Mouse (Mus musculus) midbrain, embryonic 15.5 days (tissue): ENCODE measurements around the gene Aqp2. TPM values are rescaled to one million over a fixed set of nuclear protein-coding genes. Genes with fewer than 3 reads are reported as not detected.

Experiments used
- ATAC-seq: fragments of 200-750 bp; cut with Nextera tagmentation; replicated peaks from 2 replicates; pipeline ENCODE4 v1.8.0; 2017; ENCODE audit warnings: moderate TSS enrichment
- H3K27ac ChIP-seq: fragments of 300-500 bp; sonication (generic); 2 replicates; pipeline ENCODE4 v1.5.1; 2015; ENCODE audit warnings: mild to moderate bottlenecking, inconsistent platforms
- H3K27me3 ChIP-seq: fragments of 300-500 bp; sonication (generic); replicated peaks from 2 replicates; pipeline ENCODE4 v1.6.1; 2015; ENCODE audit warnings: inconsistent platforms
- H3K36me3 ChIP-seq: fragments of 300-500 bp; sonication (generic); replicated peaks from 2 replicates; pipeline ENCODE4 v1.6.1; 2015; ENCODE audit warnings: inconsistent platforms
- H3K4me1 ChIP-seq: fragments of 300-500 bp; sonication (generic); 2 replicates; pipeline ENCODE4 v1.6.1; 2015; ENCODE audit warnings: inconsistent platforms
- H3K4me2 ChIP-seq: fragments of 300-500 bp; sonication (generic); 2 replicates; pipeline ENCODE4 v1.6.1; 2015; ENCODE audit warnings: inconsistent platforms, mild to moderate bottlenecking, moderate library complexity
- H3K4me3 ChIP-seq: fragments of 300-500 bp; sonication (generic); 2 replicates; pipeline ENCODE4 v1.5.1; 2015; ENCODE audit warnings: mild to moderate bottlenecking, inconsistent platforms
- H3K9ac ChIP-seq: fragments of 300-500 bp; sonication (generic); 2 replicates; pipeline ENCODE4 v1.6.1; 2015; ENCODE audit warnings: mild to moderate bottlenecking, inconsistent platforms
- H3K9me3 ChIP-seq: fragments of 300-500 bp; sonication (generic); 2 replicates; pipeline ENCODE4 v1.6.1; 2016; ENCODE audit warnings: inconsistent platforms
- WGBS: fragments of 180-500 bp; shearing (Covaris S2); methylation state at CpG from one replicate; pipeline ENCODE4 v1.1.7; 2015; ENCODE audit warnings: mixed read lengths; 5-methylcytosine and 5-hydroxymethylcytosine counted together
- polyA plus RNA-seq: library from polyadenylated mRNA; unstranded; fragments of >200 nt; fragmentation: Nextera tagmentation; extraction: Ambion mirVana; gene quantifications from 2 replicates; pipeline ENCODE4 v1.2.1, GENCODE M21; 2015

The Aqp2 gene
- not detected in 2 replicates for polyA plus RNA-seq

- no peak for ATAC-seq
- Histone ChIP-seq H3K4me3 (no peak within 1 kb of the TSS), H3K9me3 (no peaks in the 10 kb centered on the region), H3K4me1 (peaks cover 10% of the 10 kb centered on the region), H3K9ac (no peak within 1 kb of the TSS), H3K36me3 (no peaks in the 10 kb centered on the region), H3K27me3 (peaks cover 24% of the 10 kb centered on the region), H3K4me2 (no peak within 1 kb of the TSS), H3K27ac (no peak within 1 kb of the TSS)
- 80% methylated on average over 26 of the region's 26 CpGs for WGBS
Observed at GRCm38 (mm10) chr15:99578802-99579485, at the start of gene Aqp2. Gene Aqp2 (plus strand): TSS chr15:99579055.

GRCm38 (mm10) chr15:99531146-99531545 lies 47.7 kb upstream of the Aqp2 start:
- Histone ChIP-seq H3K27ac (no peak overlapping the region), H3K9ac (no peak overlapping the region), H3K36me3 (no peaks in the 10 kb centered on the region), H3K4me2 (no peak overlapping the region), H3K4me1 (peaks cover 25% of the 10 kb centered on the region), H3K9me3 (no peaks in the 10 kb centered on the region), H3K4me3 (no peak overlapping the region), H3K27me3 (no peaks in the 10 kb centered on the region; the same call in 1 of the 2 replicates)
- 42% methylated on average over 6 of the region's 6 CpGs for WGBS
- no peak for ATAC-seq

GRCm38 (mm10) chr15:99532023-99532422 lies 46.8 kb upstream of the Aqp2 start:
- Histone ChIP-seq H3K9ac (no peak overlapping the region), H3K4me3 (no peak overlapping the region), H3K4me2 (no peak overlapping the region), H3K4me1 (peaks cover 21% of the 10 kb centered on the region), H3K36me3 (no peaks in the 10 kb centered on the region), H3K9me3 (no peaks in the 10 kb centered on the region), H3K27ac (no peak overlapping the region), H3K27me3 (no peaks in the 10 kb centered on the region; the same call in 1 of the 2 replicates)
- no peak for ATAC-seq
- 59% methylated on average over 3 of the region's 3 CpGs for WGBS

- H3K9ac ChIP-seq = no peak overlapping the region
- peak overlapping the region; percentile 60 for H3K27ac ChIP-seq
- no peak overlapping the region for H3K4me3 ChIP-seq
Observed at GRCm38 (mm10) chr15:99536889-99537862, 41.7 kb upstream of the Aqp2 start.

GRCm38 (mm10) chr15:99539891-99540290 lies 39.0 kb upstream of the Aqp2 start:
- no peak for ATAC-seq
- 80% methylated on average over 8 of the region's 8 CpGs for WGBS
- no peak overlapping the region for H3K27ac ChIP-seq
- peaks cover 13% of the 10 kb centered on the region for H3K4me1 ChIP-seq
- no peaks in the 10 kb centered on the region for H3K9me3 ChIP-seq
- H3K4me3 ChIP-seq = no peak overlapping the region
- H3K9ac ChIP-seq = no peak overlapping the region
- no peaks in the 10 kb centered on the region for H3K27me3 ChIP-seq
- H3K36me3 ChIP-seq = no peaks in the 10 kb centered on the region
- no peak overlapping the region for H3K4me2 ChIP-seq

More at GRCm38 (mm10) chr15:99536889-99537862, 41.7 kb upstream of the Aqp2 start:
- 45% methylated on average over 11 of the region's 11 CpGs for WGBS
- ATAC-seq = peak; percentile 88
- Histone ChIP-seq H3K36me3 (no peaks in the 10 kb centered on the region), H3K9me3 (no peaks in the 10 kb centered on the region), H3K27me3 (no peaks in the 10 kb centered on the region), H3K4me1 (peaks cover 13% of the 10 kb centered on the region), H3K4me2 (no peak overlapping the region)

GRCm38 (mm10) chr15:99544047-99544446 lies 34.8 kb upstream of the Aqp2 start:
- H3K27me3 ChIP-seq = no peaks in the 10 kb centered on the region
- H3K4me1 ChIP-seq = no peaks in the 10 kb centered on the region
- H3K27ac ChIP-seq = no peak overlapping the region
- WGBS = 81% methylated on average over 7 of the region's 7 CpGs
- no peaks in the 10 kb centered on the region for H3K9me3 ChIP-seq
- H3K4me2 ChIP-seq = no peak overlapping the region
- H3K36me3 ChIP-seq = no peaks in the 10 kb centered on the region
- no peak overlapping the region for H3K9ac ChIP-seq
- H3K4me3 ChIP-seq = no peak overlapping the region
- no peak for ATAC-seq

GRCm38 (mm10) chr15:99546596-99546995 lies 32.3 kb upstream of the Aqp2 start:
- H3K36me3 ChIP-seq = no peaks in the 10 kb centered on the region
- no peak overlapping the region for H3K4me2 ChIP-seq
- no peaks in the 10 kb centered on the region for H3K9me3 ChIP-seq
- H3K4me1 ChIP-seq = no peaks in the 10 kb centered on the region
- no peak overlapping the region for H3K27ac ChIP-seq
- H3K27me3 ChIP-seq = no peaks in the 10 kb centered on the region
- WGBS = 57% methylated on average over 11 of the region's 11 CpGs
- H3K9ac ChIP-seq = no peak overlapping the region
- ATAC-seq = no peak
- H3K4me3 ChIP-seq = no peak overlapping the region

- Histone ChIP-seq H3K36me3 (no peaks in the 10 kb centered on the region), H3K4me3 (no peak overlapping the region), H3K27me3 (no peaks in the 10 kb centered on the region), H3K4me2 (no peak overlapping the region), H3K9me3 (no peaks in the 10 kb centered on the region), H3K4me1 (no peaks in the 10 kb centered on the region), H3K9ac (no peak overlapping the region), H3K27ac (no peak overlapping the region)
- WGBS = 88% methylated on average over 6 of the region's 6 CpGs
- no peak for ATAC-seq
Observed at GRCm38 (mm10) chr15:99547732-99548131, 31.1 kb upstream of the Aqp2 start.

GRCm38 (mm10) chr15:99549901-99550300 lies 29.0 kb upstream of the Aqp2 start:
- no peak overlapping the region for H3K27ac ChIP-seq
- WGBS = 62% methylated on average over 2 of the region's 2 CpGs
- no peaks in the 10 kb centered on the region for H3K36me3 ChIP-seq
- no peak for ATAC-seq
- H3K9me3 ChIP-seq = no peaks in the 10 kb centered on the region
- H3K4me2 ChIP-seq = no peak overlapping the region
- H3K4me1 ChIP-seq = no peaks in the 10 kb centered on the region
- no peak overlapping the region for H3K9ac ChIP-seq
- no peaks in the 10 kb centered on the region for H3K27me3 ChIP-seq
- no peak overlapping the region for H3K4me3 ChIP-seq

GRCm38 (mm10) chr15:99553767-99554166 lies 25.1 kb upstream of the Aqp2 start:
- no peak for ATAC-seq
- H3K27ac ChIP-seq = no peak overlapping the region
- H3K4me1 ChIP-seq = no peaks in the 10 kb centered on the region
- H3K27me3 ChIP-seq = no peaks in the 10 kb centered on the region
- no peak overlapping the region for H3K9ac ChIP-seq
- H3K4me3 ChIP-seq = no peak overlapping the region
- 82% methylated on average over 6 of the region's 6 CpGs for WGBS
- no peaks in the 10 kb centered on the region for H3K9me3 ChIP-seq
- no peaks in the 10 kb centered on the region for H3K36me3 ChIP-seq
- H3K4me2 ChIP-seq = no peak overlapping the region

GRCm38 (mm10) chr15:99558947-99559346 lies 19.9 kb upstream of the Aqp2 start:
- Histone ChIP-seq H3K9me3 (no peaks in the 10 kb centered on the region), H3K27ac (no peak overlapping the region), H3K4me2 (no peak overlapping the region), H3K9ac (no peak overlapping the region), H3K36me3 (no peaks in the 10 kb centered on the region), H3K4me3 (no peak overlapping the region), H3K27me3 (no peaks in the 10 kb centered on the region), H3K4me1 (no peaks in the 10 kb centered on the region)
- ATAC-seq = no peak
- 85% methylated on average over 1 of the region's 1 CpGs for WGBS

GRCm38 (mm10) chr15:99560246-99560645 lies 18.6 kb upstream of the Aqp2 start:
- no peaks in the 10 kb centered on the region for H3K36me3 ChIP-seq
- H3K9me3 ChIP-seq = no peaks in the 10 kb centered on the region
- H3K4me1 ChIP-seq = no peaks in the 10 kb centered on the region
- no peak overlapping the region for H3K4me2 ChIP-seq
- H3K4me3 ChIP-seq = no peak overlapping the region
- WGBS = 71% methylated on average over 10 of the region's 10 CpGs
- no peak overlapping the region for H3K9ac ChIP-seq
- H3K27me3 ChIP-seq = no peaks in the 10 kb centered on the region
- ATAC-seq = no peak
- H3K27ac ChIP-seq = no peak overlapping the region
